Mouse (Mus musculus) heart, embryonic 16.5 days (tissue): ENCODE results near the gene Chrm5. TPM values are rescaled to one million over a fixed set of nuclear protein-coding genes. Genes with fewer than 3 reads are reported as not detected.
"Not testable (repeated sequence)": the region's sequence is repeated elsewhere in the genome, so short reads cannot be mapped to it uniquely, and the experiment has no call there.

Experiments used
- ATAC-seq: fragments of 200-750 bp; cut with Nextera tagmentation; replicated peaks from 2 replicates; pipeline ENCODE4 v1.8.0; 2017; ENCODE audit warnings: moderate number of reproducible peaks; ENCODE audit not compliant: insufficient read depth, low FRiP score; ENCODE audit errors: extremely low read depth
- H3K27ac ChIP-seq: fragments of 300-500 bp; sonication (generic); 2 replicates; pipeline ENCODE4 v1.5.1; 2014; ENCODE audit warnings: mild to moderate bottlenecking, low read length, control low read depth, moderate library complexity
- H3K27me3 ChIP-seq: fragments of 300-500 bp; sonication (generic); 2 replicates; pipeline ENCODE4 v1.6.1; 2014; ENCODE audit warnings: low read length, mixed read lengths; ENCODE audit not compliant: control insufficient read depth, insufficient read depth
- H3K36me3 ChIP-seq: fragments of 300-500 bp; sonication (generic); 2 replicates; pipeline ENCODE4 v1.6.1; 2014; ENCODE audit not compliant: control insufficient read depth, insufficient read depth
- H3K4me1 ChIP-seq: fragments of 300-500 bp; sonication (generic); 2 replicates; pipeline ENCODE4 v1.6.1; 2014; ENCODE audit warnings: low read length, mixed read lengths; ENCODE audit not compliant: control insufficient read depth, insufficient read depth
- H3K4me2 ChIP-seq: fragments of 300-500 bp; sonication (generic); 2 replicates; pipeline ENCODE4 v1.6.1; 2014; ENCODE audit warnings: low read depth, mild to moderate bottlenecking, control low read depth, low read length
- H3K4me3 ChIP-seq: fragments of 300-500 bp; sonication (generic); 2 replicates; pipeline ENCODE4 v1.5.1; 2014; ENCODE audit warnings: mild to moderate bottlenecking, control low read depth, low read length
- H3K9ac ChIP-seq: fragments of 300-500 bp; sonication (generic); 2 replicates; pipeline ENCODE4 v1.6.1; 2014; ENCODE audit warnings: low read length, control low read depth
- H3K9me3 ChIP-seq: fragments of 300-500 bp; sonication (generic); replicated peaks from 2 replicates; pipeline ENCODE4 v1.6.1; 2016; ENCODE audit warnings: low read length; ENCODE audit not compliant: control insufficient read depth
- WGBS: fragments of 180-500 bp; shearing (Covaris S2); extraction: QIAGEN DNeasy Blood & Tissue Kit; methylation state at CpG from one replicate; pipeline ENCODE4 v1.1.7; 2014; 5-methylcytosine and 5-hydroxymethylcytosine counted together
- polyA plus RNA-seq: library from polyadenylated mRNA; unstranded; fragments of >200 nt; fragmentation: Nextera tagmentation; extraction: Ambion mirVana; gene quantifications from 2 replicates; pipeline ENCODE4 v1.2.1, GENCODE M21; 2015

The Chrm5 gene
- polyA plus RNA-seq, 1 experiment from 2014 or later, result not detected

DNA sequence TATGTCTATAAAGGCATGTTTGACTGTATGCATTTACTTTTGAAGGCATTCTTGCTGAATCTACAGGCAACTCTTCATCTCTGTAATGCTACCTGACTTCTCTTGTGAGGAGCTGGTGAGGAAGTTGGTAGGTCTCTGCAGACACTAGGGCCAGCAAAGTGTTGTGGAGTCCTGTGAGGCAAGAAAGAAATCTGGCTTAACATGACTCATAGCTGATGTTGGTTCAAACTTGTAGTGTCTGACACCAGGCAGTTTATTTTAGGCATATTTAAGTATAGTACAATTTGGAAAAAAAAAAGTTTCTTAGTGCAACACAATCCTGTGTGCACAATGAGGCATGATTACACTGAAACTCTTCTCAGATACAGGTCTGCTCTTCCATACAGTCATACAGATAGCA, 11.0 kb downstream of the Chrm5 start:
- H3K9ac ChIP-seq, result no peak overlapping the region
- peaks cover 22% of the 10 kb centered on the region for H3K36me3 ChIP-seq
- H3K4me1 ChIP-seq, result peaks cover 7% of the 10 kb centered on the region
- H3K27ac ChIP-seq, result no peak overlapping the region
- no peaks in the 10 kb centered on the region for H3K9me3 ChIP-seq
- H3K4me3 ChIP-seq, result no peak overlapping the region
- no peak for ATAC-seq
- no peaks in the 10 kb centered on the region for H3K27me3 ChIP-seq
- no peak overlapping the region for H3K4me2 ChIP-seq

GRCm38 (mm10) chr2:112460557-112460956, 20.0 kb downstream of the Chrm5 start:
- ATAC-seq, result no peak
- H3K36me3 ChIP-seq, result peaks cover 20% of the 10 kb centered on the region

GRCm38 (mm10) chr2:112454862-112455564, 25.6 kb downstream of the Chrm5 start, which contains the start of gene Emc7:
Gene Emc7, plus strand, starts transcription at chr2:112454997.
- Histone ChIP-seq H3K27me3 (no peaks in the 10 kb centered on the region), H3K9ac (peak within 1 kb of the TSS; percentile 87), H3K4me3 (peak within 1 kb of the TSS; percentile 81), H3K27ac (peak within 1 kb of the TSS; percentile 92), H3K4me2 (peak within 1 kb of the TSS; percentile 89), H3K36me3 (peaks cover 2% of the 10 kb centered on the region), H3K9me3 (no peaks in the 10 kb centered on the region), H3K4me1 (peaks cover 10% of the 10 kb centered on the region)
- under 1% methylated on average over 49 of the region's 49 CpGs for WGBS
- ATAC-seq, result peak; percentile 98

More at GRCm38 (mm10) chr2:112460557-112460956, 20.0 kb downstream of the Chrm5 start:
- peaks cover 6% of the 10 kb centered on the region for H3K4me1 ChIP-seq
- no peak overlapping the region for H3K4me3 ChIP-seq
- WGBS, result 91% methylated on average over 3 of the region's 3 CpGs
- H3K27ac ChIP-seq, result no peak overlapping the region
- no peaks in the 10 kb centered on the region for H3K9me3 ChIP-seq
- no peak overlapping the region for H3K4me2 ChIP-seq
- H3K27me3 ChIP-seq, result no peaks in the 10 kb centered on the region
- no peak overlapping the region for H3K9ac ChIP-seq

- peak overlapping the region; percentile 87 for H3K9ac ChIP-seq
- peak overlapping the region; percentile 89 for H3K4me2 ChIP-seq
- no peaks in the 10 kb centered on the region for H3K9me3 ChIP-seq
- no peak; the same call in 1 of the 2 replicates for ATAC-seq
- no peaks in the 10 kb centered on the region for H3K36me3 ChIP-seq
- H3K27ac ChIP-seq, result peak overlapping the region; percentile 92
- peak overlapping the region; percentile 81 for H3K4me3 ChIP-seq
- WGBS, result 26% methylated on average over 17 of the region's 17 CpGs
- no peaks in the 10 kb centered on the region for H3K27me3 ChIP-seq
- peaks cover 10% of the 10 kb centered on the region for H3K4me1 ChIP-seq
These were observed 26.3 kb downstream of the Chrm5 start for GRCm38 (mm10) chr2:112454125-112454861.

GRCm38 (mm10) chr2:112452513-112452912, 28.1 kb downstream of the Chrm5 start:
- not testable (repeated sequence) for H3K9ac ChIP-seq, H3K4me2 ChIP-seq, H3K27ac ChIP-seq, H3K27me3 ChIP-seq, ATAC-seq, H3K4me1 ChIP-seq, H3K4me3 ChIP-seq, H3K9me3 ChIP-seq, H3K36me3 ChIP-seq

DNA sequence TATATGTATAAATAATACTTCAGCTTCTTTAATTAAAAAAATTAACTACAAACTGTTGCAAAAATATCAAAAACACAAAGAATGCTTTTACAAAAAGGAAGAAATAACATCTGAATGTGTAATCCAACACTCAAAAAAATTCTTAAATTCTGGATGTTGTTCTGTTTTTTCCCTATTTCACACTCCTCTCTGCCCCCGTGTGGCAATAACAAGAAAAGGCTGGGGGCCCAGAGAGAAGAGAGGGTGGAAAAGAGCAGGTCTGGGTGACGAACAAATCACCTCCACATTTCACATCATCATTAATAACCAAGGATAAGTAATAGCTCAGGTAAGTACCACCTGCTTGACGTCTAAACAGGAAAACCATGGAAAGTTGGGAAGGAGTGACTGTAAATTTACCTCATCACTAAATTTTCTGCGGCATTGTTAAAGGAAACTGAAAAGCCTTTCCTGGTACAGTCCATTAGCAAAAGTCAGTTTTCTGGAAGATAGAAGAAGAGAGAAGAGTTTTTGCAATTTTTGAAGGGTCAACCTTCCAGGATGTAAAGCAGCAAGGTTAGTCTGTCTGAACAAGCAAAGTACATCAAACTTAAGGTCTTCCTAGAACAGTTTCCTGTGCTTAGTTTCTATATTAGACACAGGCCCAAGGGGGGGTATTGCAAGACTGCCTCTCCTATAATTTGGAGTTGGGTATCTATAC, 30.8 kb downstream of the Chrm5 start:
- Histone ChIP-seq H3K4me3 (no peak overlapping the region), H3K27ac (no peak overlapping the region), H3K4me1 (peaks cover 2% of the 10 kb centered on the region; the same call in 1 of the 2 replicates), H3K4me2 (no peak overlapping the region), H3K9ac (no peak overlapping the region), H3K27me3 (no peaks in the 10 kb centered on the region), H3K9me3 (no peaks in the 10 kb centered on the region), H3K36me3 (no peaks in the 10 kb centered on the region)
- ATAC-seq, result no peak
- WGBS, result 25% methylated on average over 4 of the region's 4 CpGs

DNA sequence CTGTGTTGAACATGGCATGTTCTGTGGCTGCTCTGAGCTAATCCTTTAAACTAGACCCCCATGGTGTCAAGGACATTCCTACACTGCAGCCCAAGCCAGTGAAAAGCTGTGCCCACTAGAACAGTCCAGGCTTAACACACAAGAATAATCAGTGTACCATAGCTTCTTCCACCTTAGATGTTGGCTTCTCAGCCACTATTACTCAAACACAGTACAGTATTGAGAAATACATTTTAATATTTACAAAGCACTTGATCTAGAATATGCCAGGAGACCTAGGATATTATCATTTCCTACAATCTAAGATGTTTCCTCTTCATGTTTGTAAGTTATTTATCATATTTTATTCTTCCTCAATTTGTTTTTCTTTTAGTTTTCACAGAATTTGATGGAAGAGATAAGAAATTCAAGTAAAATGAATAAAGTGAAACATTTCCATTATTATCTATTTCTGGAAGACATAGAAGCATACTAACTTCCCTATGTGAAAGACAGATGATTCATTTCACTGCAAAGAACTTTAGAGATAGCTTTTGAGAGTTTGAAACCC, 32.0 kb downstream of the Chrm5 start:
- Histone ChIP-seq H3K9me3 (no peaks in the 10 kb centered on the region), H3K4me1 (no peaks in the 10 kb centered on the region), H3K36me3 (no peaks in the 10 kb centered on the region), H3K27me3 (no peaks in the 10 kb centered on the region), H3K27ac (no peak overlapping the region), H3K4me2 (no peak overlapping the region), H3K4me3 (no peak overlapping the region), H3K9ac (no peak overlapping the region)
- ATAC-seq, result no peak

DNA sequence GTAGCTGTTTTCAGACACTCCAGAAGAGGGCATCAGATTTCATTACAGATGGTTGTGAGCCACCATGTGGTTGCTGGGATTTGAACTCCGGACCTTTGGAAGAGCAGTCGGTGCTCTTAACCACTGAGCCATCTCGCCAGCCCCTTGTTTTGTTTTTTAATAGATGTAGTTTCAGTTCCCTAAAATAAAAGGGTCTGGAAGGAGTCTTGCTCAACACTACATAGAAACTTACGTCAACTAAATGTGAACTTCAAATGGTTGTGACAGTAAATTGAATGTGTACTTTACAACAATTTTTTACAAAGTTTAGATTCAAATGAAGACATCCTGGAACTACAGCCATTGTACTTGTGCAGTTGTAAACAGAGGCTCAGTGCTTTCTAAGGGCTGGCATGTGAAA, 32.5 kb downstream of the Chrm5 start:
- H3K9ac ChIP-seq, H3K27me3 ChIP-seq, H3K4me2 ChIP-seq, H3K36me3 ChIP-seq, H3K4me1 ChIP-seq, ATAC-seq, H3K27ac ChIP-seq, H3K9me3 ChIP-seq, H3K4me3 ChIP-seq: not testable (repeated sequence)
- 73% methylated on average over 4 of the region's 4 CpGs for WGBS

GRCm38 (mm10) chr2:112445511-112445910, 35.1 kb downstream of the Chrm5 start:
- Histone ChIP-seq H3K27me3 (no peaks in the 10 kb centered on the region), H3K27ac (no peak overlapping the region), H3K9me3 (no peaks in the 10 kb centered on the region), H3K4me2 (no peak overlapping the region), H3K36me3 (no peaks in the 10 kb centered on the region), H3K9ac (no peak overlapping the region), H3K4me1 (no peaks in the 10 kb centered on the region), H3K4me3 (no peak overlapping the region)
- no peak for ATAC-seq
